Mouse (Mus musculus) liver, embryonic 14.5 days (tissue): ENCODE data around the gene Rasgrf1. TPM values are rescaled to one million over a fixed set of nuclear protein-coding genes. Genes with fewer than 3 reads are reported as not detected.

Source experiments
- ATAC-seq: fragments of 200-750 bp; cut with Nextera tagmentation; 2 replicates; pipeline ENCODE4 v1.8.0; 2017; ENCODE audit warnings: moderate number of reproducible peaks, mild to moderate bottlenecking, moderate library complexity; ENCODE audit not compliant: insufficient read depth
- DNase-seq, 3 experiments: peaks; one replicate each; pipeline ENCODE4 v3.0.0-alpha.2; 2012 to 2013; ENCODE audit warnings: low read depth in 3 of 3, low spot score in 3 of 3
- H3K27ac ChIP-seq: fragments of 300-500 bp; sonication (generic); 2 replicates; pipeline ENCODE4 v1.5.1; 2014; ENCODE audit warnings: moderate library complexity, mild to moderate bottlenecking, control low read depth, inconsistent platforms
- H3K27me3 ChIP-seq: fragments of 300-500 bp; sonication (generic); 2 replicates; pipeline ENCODE4 v1.6.1; 2014; ENCODE audit warnings: mild to moderate bottlenecking, low read length, moderate library complexity; ENCODE audit not compliant: control insufficient read depth, insufficient read depth
- H3K36me3 ChIP-seq: fragments of 300-500 bp; sonication (generic); replicated peaks from 2 replicates; pipeline ENCODE4 v1.6.1; 2014; ENCODE audit warnings: low read depth; ENCODE audit not compliant: control insufficient read depth, insufficient read depth
- H3K4me1 ChIP-seq, 2 experiments: fragments of 200-500 bp in 1 of 2; fragments of 300-500 bp in 1 of 2; sonication (generic) in 1 of 2; replicated peaks; 2 replicates each; pipeline ENCODE4 v1.6.1; 2012 to 2014; ENCODE audit warnings: antibody characterized with exemption in 1 of 2, inconsistent platforms in 1 of 2, low read length in 1 of 2; ENCODE audit not compliant: control insufficient read depth in 2 of 2, insufficient read depth in 2 of 2
- H3K4me2 ChIP-seq: fragments of 300-500 bp; sonication (generic); 2 replicates; pipeline ENCODE4 v1.6.1; 2014; ENCODE audit warnings: low read depth, mild to moderate bottlenecking, control low read depth, moderate library complexity
- H3K4me3 ChIP-seq, 2 experiments: fragments of 200-500 bp in 1 of 2; fragments of 300-500 bp in 1 of 2; sonication (generic) in 1 of 2; 2 replicates each; pipeline ENCODE4 v1.5.1; 2012 to 2014; ENCODE audit warnings: low read depth in 2 of 2, low read length in 2 of 2, mild to moderate bottlenecking in 2 of 2, control low read depth in 1 of 2, inconsistent platforms in 1 of 2, moderate library complexity in 1 of 2; ENCODE audit not compliant: insufficient read depth in 1 of 2
- H3K9ac ChIP-seq: fragments of 300-500 bp; sonication (generic); replicated peaks from 2 replicates; pipeline ENCODE4 v1.6.1; 2014; ENCODE audit warnings: mild to moderate bottlenecking, control low read depth, moderate library complexity
- H3K9me3 ChIP-seq: fragments of 300-500 bp; sonication (generic); 2 replicates; pipeline ENCODE4 v1.6.1; 2016; ENCODE audit warnings: low read length, mixed read lengths; ENCODE audit not compliant: control insufficient read depth
- CTCF ChIP-seq: IDR thresholded peaks from 2 replicates; pipeline ENCODE4 v1.5.1; 2016; ENCODE audit warnings: antibody characterized with exemption, low read depth, control low read depth
- EP300 ChIP-seq: IDR thresholded peaks from 2 replicates; pipeline ENCODE4 v1.6.1; 2016; ENCODE audit warnings: antibody characterized with exemption, low read depth
- WGBS: fragments of 180-500 bp; shearing (Covaris S2); extraction: QIAGEN DNeasy Blood & Tissue Kit; methylation state at CpG from one replicate; pipeline ENCODE4 v1.1.7; 2014; ENCODE audit not compliant: insufficient replicate concordance; 5-methylcytosine and 5-hydroxymethylcytosine counted together
- polyA plus RNA-seq, 2 experiments: library from polyadenylated mRNA; depleted of rRNA in 1 of 2; stranded (reverse) in 1 of 2; unstranded in 1 of 2; fragments of >200 nt; fragmentation: Nextera tagmentation in 1 of 2; extraction: Ambion mirVana in 1 of 2; gene quantifications; 2 replicates each; pipeline versions ENCODE4 v1.2.1 to v1.2.3; 2012 to 2014

The Rasgrf1 gene
- polyA plus RNA-seq, 2 experiments: 0.01 TPM; not detected in 1

DNA sequence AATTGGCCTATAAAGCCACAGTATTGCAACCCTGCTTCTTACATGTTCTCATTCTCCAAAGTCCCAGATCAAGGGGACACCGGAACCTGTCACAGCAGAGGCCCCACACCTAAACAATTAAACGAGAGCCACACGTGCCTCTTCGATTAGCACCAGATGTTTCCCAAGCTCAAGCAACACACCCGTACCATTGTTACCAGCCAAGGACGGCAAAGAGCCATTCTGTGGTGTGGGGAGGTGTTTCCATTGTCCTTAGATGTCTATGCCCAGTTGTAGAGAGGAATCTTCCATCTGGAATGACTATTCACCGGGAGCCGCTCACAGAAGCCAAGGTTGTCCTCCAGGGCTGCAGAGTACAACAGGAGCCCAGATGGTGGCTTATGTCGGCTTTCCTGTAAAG is 11.4 kb downstream of the Rasgrf1 start:
- Histone ChIP-seq H3K9ac (no peak overlapping the region), H3K4me3 (no peak overlapping the region), H3K27me3 (no peaks in the 10 kb centered on the region), H3K4me2 (no peak overlapping the region), H3K9me3 (no peaks in the 10 kb centered on the region), H3K4me1 (no peaks in the 10 kb centered on the region), H3K36me3 (no peaks in the 10 kb centered on the region), H3K27ac (no peak overlapping the region)
- no peak for ATAC-seq
- DNase-seq: no peak
- TF ChIP-seq CTCF: no peak
- TF ChIP-seq EP300: no peak
- WGBS: 65% methylated on average over 9 of the region's 9 CpGs

- no peaks in the 10 kb centered on the region for H3K9me3 ChIP-seq
- H3K36me3 ChIP-seq: no peaks in the 10 kb centered on the region
- no peaks in the 10 kb centered on the region for H3K4me1 ChIP-seq
- H3K27ac ChIP-seq: no peak overlapping the region
- no peak overlapping the region for H3K4me2 ChIP-seq
- H3K9ac ChIP-seq: no peak overlapping the region
- no peaks in the 10 kb centered on the region for H3K27me3 ChIP-seq
- ATAC-seq: no peak
- TF ChIP-seq CTCF: no peak
- no peak for TF ChIP-seq EP300
- DNase-seq: no peak
- WGBS: 67% methylated on average over 1 of the region's 1 CpGs
- H3K4me3 ChIP-seq: no peak overlapping the region
These were observed 13.0 kb downstream of the Rasgrf1 start for GRCm38 (mm10) chr9:89922666-89923065.

GRCm38 (mm10) chr9:89924836-89925235 is 15.1 kb downstream of the Rasgrf1 start:
- ATAC-seq (no peak), DNase-seq (no peak)
- Histone ChIP-seq H3K9me3 (no peaks in the 10 kb centered on the region), H3K4me3 (no peak overlapping the region), H3K27me3 (no peaks in the 10 kb centered on the region), H3K36me3 (no peaks in the 10 kb centered on the region), H3K4me1 (no peaks in the 10 kb centered on the region), H3K4me2 (no peak overlapping the region), H3K9ac (no peak overlapping the region), H3K27ac (no peak overlapping the region)
- 61% methylated on average over 1 of the region's 1 CpGs for WGBS
- TF ChIP-seq EP300 (no peak), CTCF (no peak)

DNA sequence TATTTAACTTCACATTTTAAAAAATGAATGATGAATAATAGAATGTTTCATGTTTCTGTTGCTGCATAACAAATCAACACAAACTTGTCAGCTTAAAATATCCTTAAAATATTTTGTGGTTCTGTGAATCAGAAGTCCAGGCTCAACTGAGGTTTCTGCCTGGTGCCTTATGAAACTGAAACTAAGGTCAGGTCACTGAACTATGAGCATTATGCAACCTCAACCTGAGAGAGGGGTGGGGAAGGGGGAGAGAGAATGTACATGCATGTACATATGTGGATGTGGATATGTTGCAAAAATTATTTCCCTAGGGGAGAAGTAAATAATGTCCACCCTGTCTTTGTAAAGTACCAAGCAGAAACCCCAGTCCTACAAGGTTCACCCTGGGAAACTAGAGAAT is 18.8 kb downstream of the Rasgrf1 start:
- no peak for TF ChIP-seq CTCF
- TF ChIP-seq EP300: no peak
- no peak overlapping the region for H3K4me2 ChIP-seq
- H3K27me3 ChIP-seq: no peaks in the 10 kb centered on the region
- ATAC-seq (no peak), DNase-seq (no peak)
- H3K9me3 ChIP-seq: no peaks in the 10 kb centered on the region
- no peak overlapping the region for H3K4me3 ChIP-seq
- H3K9ac ChIP-seq: no peak overlapping the region
- no peak overlapping the region for H3K27ac ChIP-seq
- H3K36me3 ChIP-seq: no peaks in the 10 kb centered on the region
- no peaks in the 10 kb centered on the region for H3K4me1 ChIP-seq

GRCm38 (mm10) chr9:89940428-89940827 is 30.7 kb downstream of the Rasgrf1 start:
- Histone ChIP-seq H3K4me3 (no peak overlapping the region), H3K4me2 (no peak overlapping the region), H3K27me3 (no peaks in the 10 kb centered on the region), H3K27ac (no peak overlapping the region), H3K9ac (no peak overlapping the region), H3K9me3 (no peaks in the 10 kb centered on the region), H3K4me1 (no peaks in the 10 kb centered on the region), H3K36me3 (no peaks in the 10 kb centered on the region)
- TF ChIP-seq EP300: no peak
- TF ChIP-seq CTCF: peak; percentile 15; the same call in 1 of the 2 replicates
- WGBS: 44% methylated on average over 1 of the region's 1 CpGs
- ATAC-seq (no peak), DNase-seq (no peak)

DNA sequence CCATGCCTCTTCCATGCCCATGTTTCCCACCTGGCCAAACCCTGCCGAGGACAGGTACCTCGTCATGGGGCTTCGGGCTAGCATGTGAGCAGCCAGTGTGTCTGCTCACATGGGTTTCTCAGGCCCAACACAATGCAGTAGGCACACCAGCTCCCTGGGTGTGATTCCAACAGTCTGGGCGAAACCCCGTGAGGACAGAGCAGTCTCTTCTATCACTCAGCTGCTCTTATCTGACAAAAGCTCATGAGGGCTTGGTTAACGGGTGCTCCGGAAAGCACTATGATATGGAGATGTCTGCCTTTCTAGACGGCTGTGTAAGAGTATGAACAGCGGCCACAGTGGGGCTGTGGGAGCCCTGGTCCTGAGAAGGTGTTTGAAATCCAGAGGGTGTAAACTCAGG is 37.1 kb downstream of the Rasgrf1 start:
- H3K4me2 ChIP-seq: no peak overlapping the region
- no peak overlapping the region for H3K4me3 ChIP-seq
- H3K9ac ChIP-seq: no peak overlapping the region
- TF ChIP-seq CTCF: no peak
- TF ChIP-seq EP300: no peak
- no peaks in the 10 kb centered on the region for H3K9me3 ChIP-seq
- no peaks in the 10 kb centered on the region for H3K36me3 ChIP-seq
- no peak overlapping the region for H3K27ac ChIP-seq
- no peaks in the 10 kb centered on the region for H3K27me3 ChIP-seq
- DNase-seq (no peak), ATAC-seq (no peak)
- no peaks in the 10 kb centered on the region for H3K4me1 ChIP-seq
- 66% methylated on average over 9 of the region's 9 CpGs for WGBS
